Mouse (Mus musculus) lung, postnatal 0 days (tissue): ENCODE measurements around the gene Ano9. TPM values are rescaled to one million over a fixed set of nuclear protein-coding genes. Genes with fewer than 3 reads are reported as not detected.

Experiments used
- ATAC-seq: fragments of 200-750 bp; cut with Nextera tagmentation; 2 replicates; pipeline ENCODE4 v1.8.0; 2017; ENCODE audit warnings: moderate library complexity
- DNase-seq: peaks from one replicate; pipeline ENCODE4 v3.0.0-alpha.2; 2016; ENCODE audit warnings: low spot score
- H3K27ac ChIP-seq: fragments of 300-500 bp; sonication (generic); 2 replicates; pipeline ENCODE4 v1.5.1; 2014; ENCODE audit warnings: antibody characterized with exemption, mild to moderate bottlenecking, low read length, mixed read lengths
- H3K27me3 ChIP-seq: fragments of 300-500 bp; sonication (generic); replicated peaks from 2 replicates; pipeline ENCODE4 v1.6.1; 2014; ENCODE audit warnings: low read length, mixed read lengths; ENCODE audit not compliant: insufficient read depth
- H3K36me3 ChIP-seq: fragments of 300-500 bp; sonication (generic); 2 replicates; pipeline ENCODE4 v1.6.1; 2014; ENCODE audit warnings: low read length, mixed read lengths; ENCODE audit not compliant: insufficient read depth
- H3K4me1 ChIP-seq: fragments of 300-500 bp; sonication (generic); 2 replicates; pipeline ENCODE4 v1.6.1; 2014; ENCODE audit warnings: antibody characterized with exemption, low read depth, low read length, mixed read lengths; ENCODE audit not compliant: insufficient read depth
- H3K4me2 ChIP-seq: fragments of 300-500 bp; sonication (generic); replicated peaks from 2 replicates; pipeline ENCODE4 v1.6.1; 2014; ENCODE audit warnings: low read depth, mild to moderate bottlenecking, low read length, moderate library complexity, mixed read lengths
- H3K4me3 ChIP-seq: fragments of 300-500 bp; sonication (generic); 2 replicates; pipeline ENCODE4 v1.5.1; 2014; ENCODE audit warnings: low read depth, low read length
- H3K9ac ChIP-seq: fragments of 300-500 bp; sonication (generic); replicated peaks from 2 replicates; pipeline ENCODE4 v1.6.1; 2014; ENCODE audit warnings: low read depth, mild to moderate bottlenecking
- H3K9me3 ChIP-seq: fragments of 300-500 bp; sonication (generic); 2 replicates; pipeline ENCODE4 v1.6.1; 2016; ENCODE audit warnings: low read length, mixed read lengths
- CTCF ChIP-seq: IDR thresholded peaks from 2 replicates; pipeline ENCODE4 v1.5.1; 2016; ENCODE audit warnings: antibody characterized with exemption, mild to moderate bottlenecking
- EP300 ChIP-seq: IDR thresholded peaks from 2 replicates; pipeline ENCODE4 v1.6.1; 2016; ENCODE audit warnings: antibody characterized with exemption, mild to moderate bottlenecking, control low read depth
- WGBS: fragments of 180-500 bp; shearing (Covaris S2); extraction: QIAGEN DNeasy Blood & Tissue Kit; methylation state at CpG from one replicate; pipeline ENCODE4 v1.1.7; 2014; 5-methylcytosine and 5-hydroxymethylcytosine counted together
- polyA plus RNA-seq: library from polyadenylated mRNA; unstranded; fragments of >200 nt; fragmentation: Nextera tagmentation; extraction: Ambion mirVana; gene quantifications from 2 replicates; pipeline ENCODE4 v1.2.1, GENCODE M21; 2015

Ano9 gene
- polyA plus RNA-seq, 1 experiment from 2014 or later = 1.5 TPM

DNA sequence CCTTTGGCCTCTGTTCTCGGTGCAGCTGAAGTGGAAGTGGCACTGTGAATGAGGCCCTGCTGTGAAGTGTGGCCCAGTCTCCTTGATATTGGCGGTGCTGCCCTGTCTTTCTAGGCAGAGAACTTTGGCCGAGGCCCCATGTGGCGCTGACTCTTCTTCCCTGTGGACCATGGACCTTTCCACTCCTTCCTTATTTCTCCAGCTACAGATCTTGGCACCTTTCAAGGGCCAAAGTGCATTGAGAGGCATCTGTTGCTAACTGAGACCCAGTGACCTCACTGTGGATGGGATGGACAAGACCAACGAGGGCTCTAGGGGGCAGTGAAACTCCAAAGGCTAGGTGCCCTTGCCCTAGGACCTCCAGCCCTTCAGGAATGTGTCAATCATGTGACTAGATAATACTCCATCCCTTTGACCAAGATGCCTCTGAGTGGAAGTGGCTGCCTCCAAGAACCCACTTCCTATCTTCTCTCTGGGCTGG, 3.5 kb upstream of the Ano9 start:
- Histone ChIP-seq H3K9ac (no peak overlapping the region), H3K4me3 (no peak overlapping the region), H3K4me1 (no peaks in the 10 kb centered on the region; the same call in 1 of the 2 replicates), H3K27me3 (no peaks in the 10 kb centered on the region), H3K36me3 (no peaks in the 10 kb centered on the region), H3K9me3 (no peaks in the 10 kb centered on the region), H3K4me2 (no peak overlapping the region), H3K27ac (no peak overlapping the region)
- TF ChIP-seq CTCF (peak; percentile 19; the same call in 1 of the 2 replicates), EP300 (no peak)
- no peak for ATAC-seq
- WGBS = 76% methylated on average over 5 of the region's 5 CpGs
- DNase-seq = no peak

DNA sequence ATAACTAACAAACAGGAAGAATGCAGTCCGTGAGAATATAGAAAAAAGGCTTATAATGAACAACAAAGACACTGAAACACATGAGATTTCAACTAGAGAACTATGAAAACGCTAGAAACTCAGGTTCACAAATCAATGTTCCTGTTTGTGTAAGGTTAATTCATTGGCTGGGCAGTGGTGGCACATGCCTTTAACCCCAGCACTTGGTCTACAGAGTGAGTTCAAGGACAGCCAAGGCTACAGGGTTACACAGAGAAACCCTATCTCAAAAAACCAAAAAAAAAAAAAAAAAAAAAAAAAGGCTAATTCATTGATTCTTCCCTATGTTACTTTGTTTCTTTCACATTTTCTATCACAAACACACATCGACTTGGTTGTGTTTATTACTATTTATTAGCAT, 3.0 kb upstream of the Ano9 start:
- 78% methylated on average over 3 of the region's 3 CpGs for WGBS
- no peak overlapping the region for H3K4me3 ChIP-seq
- no peaks in the 10 kb centered on the region for H3K9me3 ChIP-seq
- no peak for DNase-seq
- no peak overlapping the region for H3K27ac ChIP-seq
- H3K4me2 ChIP-seq = no peak overlapping the region
- no peak for ATAC-seq
- TF ChIP-seq CTCF (no peak), EP300 (no peak)
- H3K36me3 ChIP-seq = no peaks in the 10 kb centered on the region
- H3K9ac ChIP-seq = no peak overlapping the region
- no peaks in the 10 kb centered on the region; the same call in 1 of the 2 replicates for H3K4me1 ChIP-seq
- H3K27me3 ChIP-seq = no peaks in the 10 kb centered on the region

DNA sequence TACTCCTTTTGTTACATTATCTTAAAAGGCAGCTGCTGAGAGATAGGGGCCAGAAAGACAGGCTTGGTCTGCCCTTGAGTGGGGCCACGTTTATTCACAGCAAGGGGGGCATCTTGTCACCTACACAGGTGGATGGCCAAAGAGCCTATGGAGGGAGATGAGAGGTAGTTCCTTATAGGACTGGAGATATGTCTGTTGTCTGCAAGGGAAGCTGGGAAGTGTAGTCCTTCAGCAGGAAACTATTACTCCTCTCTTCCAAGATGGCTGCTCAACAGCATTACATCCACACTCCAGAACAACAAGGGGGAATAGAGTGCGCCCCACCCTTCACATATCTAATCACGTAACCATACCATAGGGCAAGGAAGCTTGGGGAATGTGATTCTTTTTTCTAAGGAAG, 1.9 kb upstream of the Ano9 start:
- Histone ChIP-seq H3K4me2 (no peak overlapping the region), H3K27me3 (no peaks in the 10 kb centered on the region), H3K9ac (no peak overlapping the region), H3K9me3 (no peaks in the 10 kb centered on the region), H3K27ac (no peak overlapping the region), H3K36me3 (no peaks in the 10 kb centered on the region), H3K4me3 (no peak overlapping the region), H3K4me1 (no peaks in the 10 kb centered on the region; the same call in 1 of the 2 replicates)
- 72% methylated on average over 3 of the region's 3 CpGs for WGBS
- no peak for TF ChIP-seq CTCF
- TF ChIP-seq EP300 = no peak
- ATAC-seq (no peak), DNase-seq (no peak)

DNA sequence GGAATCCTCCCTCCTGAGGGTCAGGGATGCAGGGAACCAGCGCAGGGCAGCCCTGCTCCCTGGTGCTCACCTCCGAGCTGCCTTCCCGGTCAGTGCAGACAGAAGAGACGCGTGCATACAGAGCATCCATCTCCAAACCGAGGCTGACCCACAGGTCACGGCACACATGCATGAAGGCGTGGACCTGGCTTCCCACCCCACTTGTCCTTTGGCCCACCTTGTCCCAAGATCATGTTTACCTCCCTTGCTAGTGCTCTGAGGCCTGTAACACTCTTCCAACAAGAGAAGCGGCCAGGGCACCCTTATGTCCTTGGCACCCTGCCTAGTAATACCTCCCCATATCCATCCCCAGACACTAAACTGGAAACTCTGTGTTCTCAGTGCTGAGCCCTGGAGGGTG, 1.7 kb downstream of the Ano9 start:
- H3K9me3 ChIP-seq = no peaks in the 10 kb centered on the region
- DNase-seq = no peak
- H3K4me2 ChIP-seq = no peak overlapping the region
- ATAC-seq = no peak
- no peaks in the 10 kb centered on the region for H3K4me1 ChIP-seq
- 80% methylated on average over 9 of the region's 9 CpGs for WGBS
- no peaks in the 10 kb centered on the region for H3K27me3 ChIP-seq
- H3K36me3 ChIP-seq = no peaks in the 10 kb centered on the region
- H3K9ac ChIP-seq = no peak overlapping the region
- no peak overlapping the region for H3K27ac ChIP-seq
- TF ChIP-seq EP300 = no peak
- no peak for TF ChIP-seq CTCF
- H3K4me3 ChIP-seq = no peak overlapping the region

DNA sequence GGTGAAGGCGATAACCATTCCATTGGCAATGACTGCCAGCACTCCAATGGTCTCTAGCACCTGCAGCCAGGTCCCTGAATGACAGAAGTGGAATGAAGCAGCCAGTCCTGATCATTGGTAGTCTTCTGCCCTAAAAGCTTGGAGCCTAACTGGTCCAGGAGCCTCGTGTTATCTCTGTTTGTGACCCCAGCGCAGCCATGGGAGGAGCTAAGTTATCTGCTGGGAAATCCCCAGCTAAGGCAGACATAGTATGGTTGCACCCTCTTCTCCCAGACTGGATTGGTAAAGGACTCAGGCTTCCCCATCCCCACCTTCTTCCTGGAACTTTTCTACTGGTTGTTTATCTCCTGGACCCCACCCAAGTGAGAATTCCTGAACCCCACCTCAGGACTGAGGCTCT, 14.4 kb downstream of the Ano9 start:
- H3K27ac ChIP-seq = no peak overlapping the region
- H3K9ac ChIP-seq = no peak overlapping the region
- H3K4me3 ChIP-seq = no peak overlapping the region
- no peak for DNase-seq
- no peak overlapping the region for H3K4me2 ChIP-seq
- no peak for ATAC-seq
- H3K27me3 ChIP-seq = no peaks in the 10 kb centered on the region
- no peaks in the 10 kb centered on the region for H3K4me1 ChIP-seq
- no peak for TF ChIP-seq EP300
- no peaks in the 10 kb centered on the region for H3K9me3 ChIP-seq
- 51% methylated on average over 3 of the region's 3 CpGs for WGBS
- H3K36me3 ChIP-seq = no peaks in the 10 kb centered on the region

DNA sequence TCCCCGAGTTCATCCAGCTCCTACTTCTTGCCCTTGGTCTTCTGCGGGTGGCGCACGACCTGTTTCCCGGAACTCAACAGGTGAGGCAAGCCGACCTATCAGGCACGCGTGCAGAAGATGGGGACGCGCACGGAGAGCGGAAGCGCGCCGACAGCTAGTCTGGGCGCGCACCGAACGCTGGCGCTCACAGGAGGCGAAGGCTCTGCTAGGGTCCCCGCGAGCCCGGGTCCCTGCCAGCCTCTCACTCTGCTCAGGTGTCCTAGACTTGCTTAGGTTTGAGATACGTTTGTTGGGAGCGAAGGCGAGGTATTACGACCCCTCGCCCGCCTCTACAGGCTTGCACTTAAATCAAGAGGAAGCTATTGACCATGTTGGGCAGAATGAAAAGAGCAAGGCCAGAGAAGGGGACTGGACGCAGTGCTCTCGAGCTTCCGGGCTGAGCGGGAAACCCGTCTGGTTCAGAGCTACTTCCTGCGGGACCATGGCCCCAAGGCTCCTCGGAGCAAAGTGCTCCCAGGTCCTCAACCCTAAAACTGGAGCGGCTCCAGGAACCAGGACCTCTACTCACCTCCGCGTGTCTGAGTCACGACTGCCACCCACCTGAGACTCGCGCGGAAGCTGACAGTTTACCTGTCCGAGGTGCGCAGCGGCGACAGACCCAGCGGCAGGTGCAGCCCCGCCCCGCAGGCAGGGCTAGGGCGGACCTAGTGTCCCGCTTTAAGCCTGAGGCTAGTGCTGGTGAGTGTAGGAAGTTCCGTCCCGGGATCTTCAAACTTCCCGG, 17.5 kb downstream of the Ano9 start, which contains the start of gene Sigirr:
Gene Sigirr, minus strand, starts transcription at position 662 of the 781 bp plus-strand sequence.
- Histone ChIP-seq H3K9ac (peak within 1 kb of the TSS; percentile 46; the same call in 1 of the 2 replicates), H3K9me3 (no peaks in the 10 kb centered on the region), H3K27ac (peak within 1 kb of the TSS; percentile 73), H3K36me3 (no peaks in the 10 kb centered on the region), H3K27me3 (no peaks in the 10 kb centered on the region), H3K4me2 (peak within 1 kb of the TSS; percentile 74), H3K4me3 (peak within 1 kb of the TSS; percentile 44), H3K4me1 (no peaks in the 10 kb centered on the region)
- TF ChIP-seq CTCF (no peak), EP300 (no peak)
- peak; percentile 74 for ATAC-seq
- peak; percentile 66 for DNase-seq
- WGBS = 1% methylated on average over 54 of the region's 56 CpGs
